Mouse (Mus musculus) lung, adult 2 months (tissue): ENCODE data around the gene Serpinb12. TPM values are rescaled to one million over a fixed set of nuclear protein-coding genes. Genes with fewer than 3 reads are reported as not detected.
A peak's percentile ranks its signal among the peaks of the same experiment; 100 is the strongest.
"Not testable (repeated sequence)": the region's sequence is repeated elsewhere in the genome, so short reads cannot be mapped to it uniquely, and the experiment has no call there.

Experiments
- DNase-seq: peaks from one replicate; pipeline ENCODE4 v3.0.0; 2022
- H3K4me1 ChIP-seq: fragments of 200-500 bp; 2 replicates; pipeline ENCODE4 v1.6.1; 2011; ENCODE audit warnings: low read length; ENCODE audit not compliant: control insufficient read depth, insufficient read depth
- H3K4me3 ChIP-seq: fragments of 200-500 bp; replicated peaks from 2 replicates; pipeline ENCODE3; 2011; ENCODE audit warnings: low read depth, mild to moderate bottlenecking, control low read depth, low read length; ENCODE audit errors: extremely low read depth
- CTCF ChIP-seq: fragments of 200-500 bp; IDR thresholded peaks from 2 replicates; pipeline ENCODE4 v1.5.1; 2011; ENCODE audit warnings: mild to moderate bottlenecking, low read length, control low read depth; ENCODE audit not compliant: insufficient read depth
- POLR2A ChIP-seq: fragments of 200-500 bp; IDR thresholded peaks from 2 replicates; pipeline ENCODE4 v1.6.1; 2011; ENCODE audit warnings: low read depth, mild to moderate bottlenecking, control low read depth, low read length, borderline replicate concordance; ENCODE audit errors: extremely low read depth
- WGBS: fragments of 180-500 bp; shearing (Covaris S2); methylation state at CpG from one replicate; pipeline ENCODE4 v1.1.7; 2018; 5-methylcytosine and 5-hydroxymethylcytosine counted together
- polyA plus RNA-seq: library from polyadenylated mRNA; depleted of rRNA; stranded (reverse); fragments of >200 nt; gene quantifications from 2 replicates; pipeline ENCODE4 v1.2.3, GENCODE M21; 2012; rRNA removed

The Serpinb12 gene
- 44.7 TPM in 1 of 2 replicates, not detected in the other for polyA plus RNA-seq

GRCm38 (mm10) chr1:106934265-106934664 is at the start of gene Serpinb12:
TSS of gene Serpinb12 (plus strand) at chr1:106934449.
- Histone ChIP-seq H3K4me3 (no peak within 1 kb of the TSS), H3K4me1 (no peaks in the 10 kb centered on the region)
- TF ChIP-seq POLR2A (no peak), CTCF (no peak)
- WGBS = 61% methylated on average over 6 of the region's 6 CpGs
- DNase-seq = no peak

DNA sequence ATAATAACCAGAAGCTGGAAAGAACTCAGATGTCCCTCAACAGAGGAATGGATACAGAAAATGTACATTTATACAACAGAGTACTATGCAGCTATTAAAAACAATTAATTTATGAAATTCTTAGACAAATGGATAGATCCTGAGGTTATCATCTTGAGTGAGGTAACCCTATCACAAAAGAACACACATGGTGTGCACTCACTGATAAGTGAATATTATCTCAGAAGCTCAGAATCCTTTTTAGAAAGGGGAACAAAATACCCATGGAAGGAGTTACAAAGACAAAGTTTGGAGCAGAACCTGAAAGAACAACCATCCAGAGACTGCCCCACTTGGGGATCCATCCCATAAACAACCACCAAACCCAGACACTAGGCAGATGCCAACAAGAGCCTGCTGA is 39.1 kb upstream of the Serpinb12 start:
- not testable (repeated sequence) for H3K4me3 ChIP-seq, DNase-seq

GRCm38 (mm10) chr1:106901406-106901805 is 32.8 kb upstream of the Serpinb12 start:
- WGBS = 26% methylated on average over 4 of the region's 4 CpGs
- H3K4me3 ChIP-seq = no peak overlapping the region
- H3K4me1 ChIP-seq = no peaks in the 10 kb centered on the region
- DNase-seq = no peak
- TF ChIP-seq CTCF (peak; percentile 36; the same call in 1 of the 2 replicates), POLR2A (no peak)

More for the DNA sequence above, 39.1 kb upstream of the Serpinb12 start:
- H3K4me1 ChIP-seq = not testable (repeated sequence)

- TF ChIP-seq POLR2A (no peak), CTCF (no peak)
- no peaks in the 10 kb centered on the region for H3K4me1 ChIP-seq
- no peak for DNase-seq
- 59% methylated on average over 4 of the region's 4 CpGs for WGBS
- H3K4me3 ChIP-seq = no peak overlapping the region
These were observed 2.3 kb upstream of the Serpinb12 start for GRCm38 (mm10) chr1:106931954-106932353.

- H3K4me3 ChIP-seq = no peak overlapping the region
- H3K4me1 ChIP-seq = no peaks in the 10 kb centered on the region
- DNase-seq = no peak
- no peak for TF ChIP-seq POLR2A
- no peak for TF ChIP-seq CTCF
These were observed 591 bp upstream of the Serpinb12 start for GRCm38 (mm10) chr1:106933658-106934057.

GRCm38 (mm10) chr1:106947217-106947616 is 13.0 kb downstream of the Serpinb12 start:
- no peak for TF ChIP-seq POLR2A
- no peak for TF ChIP-seq CTCF
- no peak overlapping the region for H3K4me3 ChIP-seq
- no peak for DNase-seq
- WGBS = 75% methylated on average over 1 of the region's 1 CpGs
- no peaks in the 10 kb centered on the region for H3K4me1 ChIP-seq

DNA sequence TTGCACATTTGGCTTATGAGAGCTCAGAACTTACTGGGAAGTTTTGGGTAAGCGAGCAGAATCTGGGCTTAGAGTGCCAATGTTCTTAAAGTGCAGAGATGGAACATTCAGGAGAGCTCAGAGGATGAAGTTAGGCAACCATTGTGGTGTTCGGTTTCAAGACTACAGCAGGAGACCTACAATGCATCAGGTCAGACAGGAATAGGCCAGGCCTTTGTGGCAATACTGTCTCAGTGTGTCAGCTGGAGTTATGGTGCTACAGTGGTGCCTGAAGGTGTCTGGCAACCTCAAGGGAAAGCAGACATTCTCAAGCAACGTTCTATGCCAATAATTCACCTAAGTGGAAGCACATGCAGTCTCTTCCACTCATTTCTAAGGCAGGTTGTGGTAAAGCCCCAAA is 25.7 kb downstream of the Serpinb12 start:
- no peak for DNase-seq
- 74% methylated on average over 3 of the region's 3 CpGs for WGBS
- Histone ChIP-seq H3K4me1 (no peaks in the 10 kb centered on the region), H3K4me3 (no peak overlapping the region)
- no peak for TF ChIP-seq CTCF
- no peak for TF ChIP-seq POLR2A

DNA sequence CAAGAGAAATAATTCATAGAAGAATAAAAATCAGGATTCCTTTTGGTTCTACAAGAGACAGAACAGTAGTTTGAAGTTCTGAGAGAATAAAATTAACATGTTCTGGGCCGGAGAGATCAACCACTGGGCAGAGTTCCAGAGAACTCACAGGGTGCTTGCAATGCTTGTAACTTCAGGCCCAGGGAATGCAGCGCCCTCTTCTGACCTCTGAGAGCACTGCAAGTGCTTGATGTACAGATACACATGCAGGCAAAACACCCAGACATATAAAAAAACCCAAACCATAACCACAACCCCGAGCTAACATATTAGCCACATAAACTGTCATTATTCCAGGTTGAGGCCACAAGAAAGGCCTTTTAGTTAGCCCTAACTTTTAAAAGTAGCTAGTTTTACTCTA is 26.8 kb downstream of the Serpinb12 start:
- no peak overlapping the region for H3K4me3 ChIP-seq
- DNase-seq = peak; percentile 15
- H3K4me1 ChIP-seq = no peaks in the 10 kb centered on the region
- TF ChIP-seq POLR2A = no peak
- peak; percentile 47; the same call in 1 of the 2 replicates for TF ChIP-seq CTCF
- WGBS = 25% methylated on average over 3 of the region's 3 CpGs

- no peak for DNase-seq
- TF ChIP-seq POLR2A = no peak
- TF ChIP-seq CTCF = no peak
- H3K4me3 ChIP-seq = no peak within 1 kb of the TSS
- H3K4me1 ChIP-seq = no peaks in the 10 kb centered on the region
These were observed 46.4 kb downstream of the Serpinb12 start, which contains the start of gene Serpinb13 for GRCm38 (mm10) chr1:106980684-106981083. TSS of gene Serpinb13 (plus strand) at chr1:106980984.

GRCm38 (mm10) chr1:106983092-106983491 is 48.8 kb downstream of the Serpinb12 start:
- 78% methylated on average over 1 of the region's 1 CpGs for WGBS
- H3K4me1 ChIP-seq = no peaks in the 10 kb centered on the region
- TF ChIP-seq POLR2A (no peak), CTCF (no peak)
- H3K4me3 ChIP-seq = no peak overlapping the region
- DNase-seq = no peak
